8 mouse cellular contexts compared by ENCODE assay signal in genomic region chr12:98627392-98628259, GRCm38 (mm10). TPM values are rescaled to one million over a fixed set of nuclear protein-coding genes. Genes with fewer than 3 reads are reported as not detected.
DNase-seq lines count a peak whose midpoint lies in the region; ATAC-seq lines count a peak whose summit lies in the region.

Gene Spata7, plus strand, starts transcription at chr12:98628157.

- peak; percentile 88 to 96 for DNase-seq in adrenal gland, adult (ENCODE audit: inconsistent age in 2 of 2, low spot score in 1 of 2)
- DNase-seq in embryo, embryonic 10 days (ENCODE audit: low spot score), result peak; percentile 95
- peak; percentile 74 for DNase-seq in gastrocnemius, postnatal 10 days
- peak; percentile 82 for DNase-seq in induced T-regulatory cell, adult 2 months (ENCODE audit: low read depth)
- DNase-seq in left cerebral cortex, adult 8-10 months (ENCODE audit: low spot score in 2 of 2), result peak; percentile 79 to 89
- peak; percentile 88 for DNase-seq in right cerebral cortex, adult 18-20 months
- peak; percentile 50 for DNase-seq in urinary bladder, adult 2 months (ENCODE audit: low spot score)

- peak; percentile 99 for ATAC-seq in megakaryocyte, adult 5-6 weeks (ENCODE audit: poor library complexity, severe bottlenecking)

RNA-seq across cellular contexts. Expression of gene Spata7, which starts in this region (rescaled TPM):
- total RNA-seq in gastrocnemius, postnatal 10 days (2021), result 1 to 10 TPM; 3.9 to 5.3 TPM
- total RNA-seq in left cerebral cortex, adult 8-10 months (2022), result 10 to 100 TPM; 34.7 to 37.3 (median 35.5) TPM
- 1.9 and 3.4 TPM in 2 replicates for total RNA-seq in megakaryocyte, adult 5-6 weeks (2015)
- total RNA-seq in megakaryocyte, adult 5-6 weeks (2017), result 2.0 and 3.2 TPM in 2 replicates
- polyA plus RNA-seq in urinary bladder, adult 2 months (2012; rRNA removed), result 6.0 and 7.9 TPM in 2 replicates

Comparison
In these comparisons a context has a peak if more than half of its experiments do, and no peak if none do; other contexts are left out.
1. Peak in every context shown above with its lines: DNase-seq and ATAC-seq.
2. RNA of gene Spata7 (total RNA-seq): 34.7 to 37.3 TPM in left cerebral cortex, adult 8-10 months; 3.9 to 5.3 TPM in gastrocnemius, postnatal 10 days and 1.9 to 3.4 TPM in megakaryocyte, adult 5-6 weeks; every median in the first group is over 4 times any median in the second.